Mouse (Mus musculus) heart, embryonic 15.5 days (tissue): ENCODE measurements at regions not wholly inside any gene's neighbourhood (a gene's known extent, or its start where the extent isn't known, plus 50 kb on each side); places are given as distances from the start of the nearest gene placed in this dataset.

Experiments
- ATAC-seq: fragments of 200-750 bp; cut with Nextera tagmentation; replicated peaks from 2 replicates; pipeline ENCODE4 v1.8.0; 2017; ENCODE audit warnings: low read depth, moderate TSS enrichment; ENCODE audit not compliant: insufficient number of reproducible peaks, insufficient read depth, low FRiP score
- H3K27ac ChIP-seq: fragments of 300-500 bp; sonication (generic); 2 replicates; pipeline ENCODE4 v1.5.1; 2015; ENCODE audit warnings: mild to moderate bottlenecking, inconsistent platforms
- H3K27me3 ChIP-seq: fragments of 300-500 bp; sonication (generic); 2 replicates; pipeline ENCODE4 v1.6.1; 2015; ENCODE audit warnings: inconsistent platforms
- H3K36me3 ChIP-seq: fragments of 300-500 bp; sonication (generic); 2 replicates; pipeline ENCODE4 v1.6.1; 2015; ENCODE audit warnings: mild to moderate bottlenecking, inconsistent platforms
- H3K4me1 ChIP-seq: fragments of 300-500 bp; sonication (generic); replicated peaks from 2 replicates; pipeline ENCODE4 v1.6.1; 2015; ENCODE audit warnings: inconsistent platforms
- H3K4me2 ChIP-seq: fragments of 300-500 bp; sonication (generic); 2 replicates; pipeline ENCODE4 v1.6.1; 2015; ENCODE audit warnings: inconsistent platforms, mild to moderate bottlenecking, moderate library complexity
- H3K4me3 ChIP-seq: fragments of 300-500 bp; sonication (generic); 2 replicates; pipeline ENCODE4 v1.5.1; 2015; ENCODE audit warnings: mild to moderate bottlenecking, inconsistent platforms
- H3K9ac ChIP-seq: fragments of 300-500 bp; sonication (generic); 2 replicates; pipeline ENCODE4 v1.6.1; 2015; ENCODE audit warnings: mild to moderate bottlenecking, inconsistent platforms
- H3K9me3 ChIP-seq: fragments of 300-500 bp; sonication (generic); replicated peaks from 2 replicates; pipeline ENCODE4 v1.6.1; 2016; ENCODE audit warnings: inconsistent platforms
- WGBS: fragments of 180-500 bp; shearing (Covaris S2); methylation state at CpG from one replicate; pipeline ENCODE4 v1.1.7; 2015; ENCODE audit warnings: mixed read lengths; 5-methylcytosine and 5-hydroxymethylcytosine counted together

DNA sequence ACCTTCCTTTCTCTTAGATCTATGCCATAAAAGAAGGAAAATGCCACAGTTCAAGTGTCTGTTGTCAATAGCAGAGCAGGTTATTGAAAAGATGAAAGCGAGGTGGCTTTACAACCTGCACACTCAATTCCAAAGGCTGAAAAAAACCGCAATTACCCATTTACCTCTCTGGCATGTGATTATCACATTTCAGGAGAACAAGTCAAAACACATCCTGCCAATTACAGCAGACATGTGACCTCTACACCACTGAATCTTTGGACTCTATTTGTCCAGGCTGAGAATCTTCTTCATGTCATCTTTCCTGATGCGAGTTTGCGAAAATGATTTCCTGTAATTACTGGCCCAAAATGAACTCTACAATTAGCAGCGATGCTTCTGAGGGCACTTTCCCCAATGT, 338.8 kb downstream of the Eipr1 start:
- Histone ChIP-seq H3K27ac (no peak overlapping the region), H3K27me3 (no peaks in the 10 kb centered on the region), H3K9me3 (no peaks in the 10 kb centered on the region), H3K9ac (no peak overlapping the region), H3K36me3 (no peaks in the 10 kb centered on the region), H3K4me3 (no peak overlapping the region), H3K4me1 (no peaks in the 10 kb centered on the region), H3K4me2 (no peak overlapping the region)
- ATAC-seq: no peak
- 84% methylated on average over 5 of the region's 5 CpGs for WGBS

DNA sequence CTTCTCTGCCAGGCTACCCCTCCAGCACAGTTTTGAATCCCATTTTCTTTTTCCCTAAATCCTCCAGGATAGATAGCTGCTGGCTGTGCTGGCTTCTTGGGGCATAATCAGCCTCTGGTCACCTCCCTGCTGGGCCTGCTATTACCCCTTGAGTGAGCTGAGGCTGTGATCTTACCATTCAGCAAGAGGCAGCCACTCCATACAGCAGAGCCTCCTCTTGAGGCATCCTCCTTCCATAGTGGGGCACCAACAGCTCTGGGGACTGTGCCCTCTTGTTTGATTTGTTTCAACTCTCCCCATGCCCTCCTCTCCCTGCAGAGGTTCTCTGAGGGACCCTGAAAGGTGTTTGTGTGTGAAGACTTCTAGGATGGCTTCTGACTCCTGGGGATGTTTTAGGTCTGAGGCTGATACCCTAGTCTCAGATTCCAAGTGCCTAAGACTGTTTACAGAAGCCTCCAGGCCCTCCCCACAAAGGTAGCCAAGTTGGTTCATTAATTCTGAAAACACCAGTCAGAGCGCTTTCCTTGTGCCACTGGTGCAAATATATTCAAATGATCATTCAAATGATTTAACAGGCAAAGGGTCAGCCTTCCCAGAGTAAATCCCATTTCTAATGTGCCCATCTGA, 343.9 kb downstream of the Eipr1 start:
- Histone ChIP-seq H3K9ac (no peak overlapping the region), H3K9me3 (no peaks in the 10 kb centered on the region), H3K4me2 (peak overlapping the region; percentile 38), H3K4me1 (peaks cover 12% of the 10 kb centered on the region), H3K27me3 (no peaks in the 10 kb centered on the region), H3K36me3 (no peaks in the 10 kb centered on the region), H3K4me3 (no peak overlapping the region), H3K27ac (no peak overlapping the region)
- no peak for ATAC-seq
- WGBS: 55% methylated on average over 1 of the region's 1 CpGs

DNA sequence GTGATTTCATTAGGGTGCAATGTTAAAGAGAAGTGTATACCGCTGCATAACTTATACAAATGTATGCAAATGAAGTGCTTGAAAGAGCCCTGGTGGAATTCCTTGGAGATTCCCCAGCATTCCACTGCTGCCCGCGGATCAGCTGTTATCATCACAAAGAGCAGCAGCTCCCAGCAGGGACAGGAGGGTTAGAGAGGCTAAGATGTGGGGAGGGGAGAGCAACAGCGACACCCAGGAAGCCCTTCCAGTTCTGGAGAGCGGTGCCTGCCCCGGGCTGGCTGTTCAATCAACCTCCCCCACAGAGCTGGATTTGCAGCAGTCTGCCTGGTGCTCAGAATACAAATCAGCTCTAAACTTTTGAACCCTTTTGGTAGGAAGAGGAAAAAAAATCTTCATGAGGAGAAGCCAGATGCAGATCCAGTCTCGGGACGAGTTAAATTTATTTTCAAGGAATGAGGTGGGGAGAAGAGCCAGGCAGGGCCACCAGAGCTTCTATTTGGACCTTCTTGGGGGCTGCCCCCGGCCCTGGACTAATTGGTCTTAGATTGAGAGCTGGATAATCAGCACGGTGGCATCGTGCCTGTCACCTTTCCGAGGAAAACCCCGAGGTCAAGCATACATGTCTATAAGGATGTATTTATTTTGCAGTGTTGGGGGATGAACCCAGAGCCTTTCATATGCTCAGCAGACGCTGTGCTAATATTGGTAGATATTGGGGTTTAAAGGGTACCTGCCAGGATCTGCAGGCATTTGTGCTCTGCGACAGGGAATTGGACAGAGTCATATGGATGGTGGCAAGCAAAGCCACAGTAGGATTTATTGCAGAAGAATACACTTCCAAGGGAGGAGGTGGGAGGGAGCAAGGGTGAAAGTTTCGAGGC, 344.7 kb downstream of the Eipr1 start:
- Histone ChIP-seq H3K4me2 (peak overlapping the region; percentile 38), H3K9ac (no peak overlapping the region), H3K27ac (no peak overlapping the region), H3K36me3 (no peaks in the 10 kb centered on the region), H3K4me3 (no peak overlapping the region), H3K27me3 (no peaks in the 10 kb centered on the region), H3K4me1 (peaks cover 12% of the 10 kb centered on the region), H3K9me3 (no peaks in the 10 kb centered on the region)
- 10% methylated on average over 16 of the region's 16 CpGs for WGBS
- no peak for ATAC-seq

DNA sequence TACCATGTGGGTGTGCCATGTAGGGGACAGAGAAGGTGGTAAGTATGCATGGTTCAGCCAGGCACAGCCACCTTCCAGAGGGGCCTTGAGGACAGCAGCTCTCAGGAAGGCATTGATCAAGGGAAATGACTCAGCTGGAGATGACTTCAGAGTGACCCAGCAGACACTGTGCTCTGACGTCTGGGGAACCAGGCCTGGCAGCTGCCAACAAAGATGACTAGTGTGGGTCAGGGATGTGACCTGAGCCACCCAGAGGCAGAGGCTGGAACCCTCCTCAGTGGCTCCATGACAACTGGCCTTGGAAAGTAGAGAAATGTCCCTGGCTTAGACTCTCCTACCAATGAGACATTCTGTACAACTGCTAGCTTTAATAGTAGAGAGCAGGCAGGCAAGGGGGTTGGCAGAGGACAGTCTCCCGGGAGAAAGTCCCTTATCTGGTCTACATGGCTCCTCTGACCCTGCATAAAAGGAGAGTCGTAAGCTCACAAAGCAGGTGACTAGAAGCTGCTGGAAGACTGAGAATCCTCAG, 348.5 kb downstream of the Eipr1 start:
- Histone ChIP-seq H3K4me1 (peaks cover 12% of the 10 kb centered on the region), H3K27me3 (no peaks in the 10 kb centered on the region), H3K4me2 (no peak overlapping the region), H3K27ac (no peak overlapping the region), H3K9ac (no peak overlapping the region), H3K4me3 (no peak overlapping the region), H3K9me3 (no peaks in the 10 kb centered on the region), H3K36me3 (no peaks in the 10 kb centered on the region)
- ATAC-seq: no peak
- WGBS: 26% methylated on average over 3 of the region's 3 CpGs

DNA sequence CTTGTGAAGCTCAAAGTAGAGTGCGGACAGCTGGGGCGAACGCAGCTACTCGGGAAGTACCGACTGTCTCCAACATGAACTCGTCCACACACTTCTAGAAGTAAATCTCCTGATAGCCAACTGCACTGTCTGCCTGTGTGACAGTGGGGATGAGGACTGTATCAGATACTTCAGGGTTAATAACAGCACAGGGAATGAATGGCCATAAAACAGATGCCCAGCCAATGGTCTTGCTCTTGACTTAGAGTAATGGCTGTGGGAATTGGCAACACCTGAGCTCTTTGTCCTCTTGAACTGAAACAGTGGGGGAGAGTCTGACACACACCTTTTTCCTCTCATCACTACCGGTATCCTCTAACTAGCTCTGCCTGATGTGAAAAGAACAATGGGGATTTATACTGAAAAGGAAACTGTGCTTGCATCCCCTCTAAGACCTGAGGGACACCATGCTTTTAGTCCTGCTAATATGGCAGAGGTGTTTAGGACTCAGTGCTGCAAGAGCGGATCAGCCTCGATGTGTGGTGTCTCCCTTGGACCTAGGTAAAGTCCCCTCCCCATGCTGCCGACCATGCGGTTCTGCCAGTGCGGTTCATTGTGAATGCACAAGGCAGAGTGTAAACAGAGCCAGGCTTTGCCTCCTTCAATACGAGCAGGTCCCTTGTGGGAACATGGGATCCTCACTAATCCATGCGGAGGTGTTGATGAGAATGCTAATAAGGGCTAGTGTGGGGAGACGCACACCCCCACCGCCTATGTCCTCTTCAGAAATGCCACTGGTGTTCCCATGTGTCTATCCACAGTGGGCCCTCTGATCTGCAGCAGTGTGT, 355.5 kb downstream of the Eipr1 start:
- 68% methylated on average over 16 of the region's 16 CpGs for WGBS
- Histone ChIP-seq H3K27me3 (no peaks in the 10 kb centered on the region), H3K36me3 (no peaks in the 10 kb centered on the region), H3K9ac (no peak overlapping the region), H3K4me1 (no peaks in the 10 kb centered on the region), H3K4me2 (no peak overlapping the region), H3K27ac (no peak overlapping the region), H3K4me3 (no peak overlapping the region), H3K9me3 (no peaks in the 10 kb centered on the region)
- no peak for ATAC-seq

DNA sequence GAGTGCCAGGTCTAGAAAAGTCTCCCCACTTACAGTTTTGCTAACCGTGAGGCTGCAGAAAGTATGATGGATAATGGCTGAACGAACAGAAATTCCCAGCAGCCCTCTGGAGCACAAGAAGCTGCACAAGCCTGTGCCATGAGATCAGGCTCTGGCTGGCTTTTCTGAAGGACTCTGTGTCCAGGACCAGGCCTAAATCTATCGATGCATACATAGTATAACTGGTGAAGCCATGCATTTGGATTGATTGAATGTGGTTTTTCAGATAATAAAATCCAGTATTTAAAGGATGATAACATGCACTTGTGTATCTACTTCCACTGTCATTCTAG, 356.1 kb downstream of the Eipr1 start:
- no peak overlapping the region for H3K9ac ChIP-seq
- H3K36me3 ChIP-seq: no peaks in the 10 kb centered on the region
- no peaks in the 10 kb centered on the region for H3K9me3 ChIP-seq
- H3K4me3 ChIP-seq: no peak overlapping the region
- H3K27me3 ChIP-seq: no peaks in the 10 kb centered on the region
- no peak overlapping the region for H3K4me2 ChIP-seq
- 71% methylated on average over 3 of the region's 3 CpGs for WGBS
- no peak for ATAC-seq
- no peak overlapping the region for H3K27ac ChIP-seq
- H3K4me1 ChIP-seq: no peaks in the 10 kb centered on the region

DNA sequence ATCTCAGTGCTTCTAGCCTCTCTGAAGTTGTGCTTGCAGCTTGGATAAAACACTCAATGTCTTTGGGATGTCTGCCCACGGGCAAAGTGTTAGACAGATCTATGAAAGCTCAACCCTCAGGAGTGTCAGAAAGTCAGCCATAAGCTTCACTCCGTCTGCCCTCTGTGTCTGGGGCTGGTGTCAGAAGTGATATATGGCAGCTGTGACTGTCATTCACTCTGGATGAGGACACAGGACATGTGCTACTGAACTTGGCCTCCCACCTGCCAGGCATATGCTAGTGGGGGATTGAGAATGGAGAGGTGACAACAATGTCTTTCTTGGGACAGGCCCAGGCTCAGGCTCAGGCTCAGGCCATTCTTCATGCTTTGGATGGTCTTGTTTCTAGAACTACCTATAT, 366.7 kb downstream of the Eipr1 start:
- H3K27me3 ChIP-seq: no peaks in the 10 kb centered on the region
- H3K4me3 ChIP-seq: no peak overlapping the region
- H3K27ac ChIP-seq: no peak overlapping the region
- no peak overlapping the region for H3K4me2 ChIP-seq
- H3K9ac ChIP-seq: no peak overlapping the region
- H3K36me3 ChIP-seq: no peaks in the 10 kb centered on the region
- no peaks in the 10 kb centered on the region for H3K9me3 ChIP-seq
- ATAC-seq: no peak
- H3K4me1 ChIP-seq: peaks cover 9% of the 10 kb centered on the region
- WGBS: 43% methylated on average over 2 of the region's 2 CpGs

DNA sequence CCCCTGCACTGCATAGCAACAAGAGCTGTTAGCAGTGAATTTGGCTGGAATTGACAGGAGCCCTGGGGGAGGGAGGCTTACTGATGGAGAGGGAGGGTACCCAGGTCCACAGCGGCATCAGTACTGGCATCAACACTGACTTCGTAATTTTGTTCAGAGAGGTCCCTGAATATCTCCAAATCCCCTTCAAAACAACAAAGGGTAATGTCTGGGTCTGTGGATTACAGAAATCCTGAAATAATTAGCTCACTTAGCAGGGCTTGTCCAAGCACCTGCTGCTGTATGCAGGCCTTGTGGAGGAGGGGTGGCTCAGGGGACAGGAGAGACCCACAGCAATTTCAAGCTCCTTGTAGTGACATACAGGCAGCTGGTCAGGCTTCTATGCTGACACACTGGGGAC, 369.6 kb downstream of the Eipr1 start:
- no peaks in the 10 kb centered on the region for H3K9me3 ChIP-seq
- H3K4me3 ChIP-seq: no peak overlapping the region
- 79% methylated on average over 2 of the region's 2 CpGs for whole genome bisulfite sequencing
- peaks cover 4% of the 10 kb centered on the region for H3K4me1 ChIP-seq
- no peaks in the 10 kb centered on the region for H3K27me3 ChIP-seq
- H3K9ac ChIP-seq: no peak overlapping the region
- no peaks in the 10 kb centered on the region for H3K36me3 ChIP-seq
- ATAC-seq: no peak
- no peak overlapping the region for H3K27ac ChIP-seq
- H3K4me2 ChIP-seq: no peak overlapping the region

DNA sequence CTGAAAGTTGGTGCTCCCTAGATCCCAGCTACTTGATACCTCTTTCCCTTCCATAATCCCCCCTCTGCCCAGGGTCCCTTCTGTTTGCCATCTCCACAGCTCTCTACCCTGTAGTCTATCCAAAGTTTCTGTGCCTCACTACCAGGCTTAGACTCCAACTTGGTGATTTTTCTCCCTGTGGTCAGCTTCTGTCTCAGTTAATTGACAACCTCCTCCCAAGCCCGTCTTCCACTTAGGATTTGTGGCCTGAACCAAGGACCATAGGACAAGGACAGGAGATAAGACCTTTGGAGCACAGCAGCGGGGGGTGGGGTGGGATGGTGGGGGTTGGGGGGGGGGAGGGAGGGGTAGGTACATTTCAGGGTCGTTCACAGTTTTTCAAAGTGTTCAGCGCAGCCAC, 371.3 kb downstream of the Eipr1 start:
- Histone ChIP-seq H3K4me2 (no peak overlapping the region), H3K4me3 (no peak overlapping the region), H3K27me3 (no peaks in the 10 kb centered on the region), H3K4me1 (no peaks in the 10 kb centered on the region), H3K36me3 (no peaks in the 10 kb centered on the region), H3K9ac (no peak overlapping the region), H3K9me3 (no peaks in the 10 kb centered on the region), H3K27ac (no peak overlapping the region)
- no peak for ATAC-seq
- 55% methylated on average over 4 of the region's 4 CpGs for WGBS

DNA sequence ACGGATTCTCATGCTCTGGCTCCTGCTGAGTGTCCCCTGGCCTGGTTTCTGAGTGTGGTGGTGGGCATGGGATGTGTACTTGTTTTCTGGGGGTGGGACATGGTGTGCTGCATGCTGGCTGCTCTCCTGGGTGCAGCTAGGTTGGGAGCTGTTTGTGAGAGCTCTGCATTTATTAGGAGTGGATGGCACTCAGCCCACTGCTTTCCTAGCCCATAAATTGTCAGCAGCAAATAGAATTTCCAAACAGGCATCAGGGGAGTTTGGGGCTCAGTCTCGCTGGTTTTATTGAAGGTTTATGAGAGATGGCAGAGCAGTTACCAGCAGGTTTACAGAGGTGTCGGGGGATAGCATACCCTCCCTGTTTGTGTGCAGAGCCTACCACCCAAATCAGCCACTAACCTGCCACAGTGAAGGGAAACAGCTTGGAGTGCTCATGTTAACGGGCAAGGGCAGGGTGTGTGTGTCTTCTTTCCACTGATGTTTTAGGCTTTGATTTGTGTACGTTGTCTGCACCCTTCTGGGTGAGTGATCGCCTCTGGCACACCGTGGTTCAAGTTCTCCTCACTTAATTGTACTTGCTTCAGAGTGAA, 372.6 kb downstream of the Eipr1 start:
- Histone ChIP-seq H3K27me3 (no peaks in the 10 kb centered on the region), H3K36me3 (no peaks in the 10 kb centered on the region), H3K9me3 (no peaks in the 10 kb centered on the region), H3K4me1 (peaks cover 9% of the 10 kb centered on the region), H3K4me2 (no peak overlapping the region), H3K9ac (no peak overlapping the region), H3K27ac (no peak overlapping the region), H3K4me3 (no peak overlapping the region)
- no peak for ATAC-seq
- 58% methylated on average over 7 of the region's 7 CpGs for WGBS

DNA sequence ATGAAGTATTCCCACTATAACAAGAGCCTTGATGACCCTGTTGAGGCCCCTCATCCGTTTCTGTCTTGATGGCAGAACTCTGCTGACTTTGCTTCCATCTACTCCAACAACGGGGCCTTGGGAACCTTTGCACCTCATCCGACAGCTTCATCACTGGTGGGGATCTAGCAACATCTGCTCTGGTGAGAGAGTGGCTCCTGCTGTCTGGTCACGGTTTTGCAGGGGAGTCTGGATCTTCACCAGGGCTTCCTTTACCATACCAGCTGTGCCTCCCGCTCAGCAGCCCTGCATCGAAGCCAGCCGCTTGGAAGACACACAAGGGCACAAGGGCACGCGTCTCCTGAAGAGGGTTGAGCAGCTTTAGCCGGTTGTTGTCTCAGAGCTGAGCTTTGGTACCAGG, 377.2 kb downstream of the Eipr1 start:
- Histone ChIP-seq H3K4me3 (no peak overlapping the region), H3K4me1 (peaks cover 9% of the 10 kb centered on the region), H3K36me3 (no peaks in the 10 kb centered on the region), H3K9ac (no peak overlapping the region), H3K27me3 (no peaks in the 10 kb centered on the region), H3K9me3 (no peaks in the 10 kb centered on the region), H3K27ac (no peak overlapping the region), H3K4me2 (no peak overlapping the region)
- 32% methylated on average over 10 of the region's 10 CpGs for WGBS
- ATAC-seq: no peak
